Mouse (Mus musculus) hindbrain, embryonic 16.5 days (tissue): ENCODE measurements around the gene Appl1. TPM values are rescaled to one million over a fixed set of nuclear protein-coding genes. Genes with fewer than 3 reads are reported as not detected.

Source experiments
- ATAC-seq: fragments of 200-750 bp; cut with Nextera tagmentation; 2 replicates; pipeline ENCODE4 v1.8.0; 2017; ENCODE audit warnings: moderate TSS enrichment, moderate library complexity
- H3K27ac ChIP-seq: fragments of 300-500 bp; sonication (generic); 2 replicates; pipeline ENCODE4 v1.5.1; 2014; ENCODE audit warnings: low read depth, mild to moderate bottlenecking, control low read depth, low read length, moderate library complexity
- H3K27me3 ChIP-seq: fragments of 300-500 bp; sonication (generic); replicated peaks from 2 replicates; pipeline ENCODE4 v1.6.1; 2014; ENCODE audit warnings: low read length; ENCODE audit not compliant: control insufficient read depth, insufficient read depth
- H3K36me3 ChIP-seq: fragments of 300-500 bp; sonication (generic); 2 replicates; pipeline ENCODE4 v1.6.1; 2014; ENCODE audit warnings: mild to moderate bottlenecking, low read length, moderate library complexity, mixed read lengths; ENCODE audit not compliant: control insufficient read depth, insufficient read depth
- H3K4me1 ChIP-seq: fragments of 300-500 bp; sonication (generic); 2 replicates; pipeline ENCODE4 v1.6.1; 2014; ENCODE audit warnings: low read depth, low read length; ENCODE audit not compliant: control insufficient read depth, insufficient read depth
- H3K4me2 ChIP-seq: fragments of 300-500 bp; sonication (generic); 2 replicates; pipeline ENCODE4 v1.6.1; 2014; ENCODE audit warnings: mild to moderate bottlenecking, low read length, control low read depth, moderate library complexity
- H3K4me3 ChIP-seq: fragments of 300-500 bp; sonication (generic); 2 replicates; pipeline ENCODE4 v1.5.1; 2014; ENCODE audit warnings: mild to moderate bottlenecking, low read length, control low read depth, moderate library complexity
- H3K9ac ChIP-seq: fragments of 300-500 bp; sonication (generic); 2 replicates; pipeline ENCODE4 v1.6.1; 2014; ENCODE audit warnings: low read depth, mild to moderate bottlenecking, control low read depth, low read length, moderate library complexity
- H3K9me3 ChIP-seq: fragments of 300-500 bp; sonication (generic); 2 replicates; pipeline ENCODE4 v1.6.1; 2014; ENCODE audit warnings: mild to moderate bottlenecking, low read length, moderate library complexity; ENCODE audit not compliant: control insufficient read depth
- WGBS: fragments of 180-500 bp; shearing (Covaris S2); extraction: QIAGEN DNeasy Blood & Tissue Kit; methylation state at CpG from one replicate; pipeline ENCODE4 v1.1.7; 2014; 5-methylcytosine and 5-hydroxymethylcytosine counted together
- polyA plus RNA-seq: library from polyadenylated mRNA; unstranded; fragments of >200 nt; fragmentation: Nextera tagmentation; extraction: Ambion mirVana; gene quantifications from 2 replicates; pipeline ENCODE4 v1.2.1, GENCODE M21; 2015

Appl1 gene
- polyA plus RNA-seq, result 41.9 and 50.7 TPM in 2 replicates

DNA sequence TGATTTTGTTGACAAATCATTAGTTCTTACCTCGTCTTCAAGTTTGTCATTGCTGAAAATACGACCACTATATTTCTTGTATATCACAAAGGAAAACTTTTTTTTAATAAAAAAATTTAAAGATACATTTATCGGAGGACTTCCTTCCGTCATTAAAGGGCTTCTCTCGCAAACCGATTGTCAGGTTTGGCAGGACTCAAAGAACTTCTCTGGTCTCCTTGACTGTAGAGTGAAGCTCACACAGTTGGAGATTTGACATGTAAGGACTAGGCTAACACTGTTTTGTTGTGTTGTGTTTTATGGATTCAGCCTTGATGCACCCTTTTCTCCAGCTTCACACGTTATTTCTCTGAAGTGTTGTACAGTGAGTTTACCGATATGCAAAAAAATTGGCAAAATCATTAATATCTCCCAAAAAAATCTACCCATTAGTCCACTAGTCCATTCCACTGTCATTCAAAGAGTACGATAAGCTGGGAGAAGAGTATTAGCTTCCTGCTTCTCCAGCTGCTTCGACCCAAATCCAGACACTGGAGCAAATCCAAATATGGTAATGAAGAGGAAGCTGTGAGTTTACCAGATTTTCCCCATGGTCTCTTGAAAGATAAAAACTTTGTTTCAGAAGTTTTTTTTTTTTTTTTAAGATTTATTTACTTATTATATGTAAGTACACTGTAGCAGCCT lies at the start of gene Appl1:
TSS of gene Appl1 (minus strand) at position 127 of the 684 bp plus-strand sequence.
- Histone ChIP-seq H3K4me2 (peak within 1 kb of the TSS; percentile 65), H3K36me3 (no peaks in the 10 kb centered on the region), H3K9ac (peak within 1 kb of the TSS; percentile 95), H3K4me3 (peak within 1 kb of the TSS; percentile 99), H3K27ac (peak within 1 kb of the TSS; percentile 96), H3K27me3 (no peaks in the 10 kb centered on the region), H3K9me3 (no peaks in the 10 kb centered on the region), H3K4me1 (peaks cover 14% of the 10 kb centered on the region)
- no peak for ATAC-seq
- whole genome bisulfite sequencing, result 42% methylated on average over 10 of the region's 10 CpGs

DNA sequence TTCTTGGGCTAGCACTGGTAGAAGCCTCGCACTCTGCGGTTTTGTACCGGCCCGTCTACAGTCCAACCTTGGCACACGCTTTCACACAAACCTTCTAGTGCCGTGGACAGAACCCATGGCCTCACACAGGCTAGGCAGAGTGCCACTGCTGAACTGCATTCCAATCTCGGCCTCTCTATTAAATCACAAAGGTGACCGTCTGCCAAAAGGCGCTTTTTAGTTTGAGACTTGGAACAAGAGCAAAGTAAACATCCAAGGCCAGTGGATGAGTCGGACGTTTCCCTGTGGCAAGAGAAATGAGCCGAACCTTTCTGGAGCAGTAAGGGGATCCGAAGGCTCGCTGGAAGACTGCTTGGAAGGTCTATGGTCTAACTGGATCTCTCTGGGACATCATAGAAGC lies 48.8 kb upstream of the Appl1 start:
- Histone ChIP-seq H3K36me3 (no peaks in the 10 kb centered on the region), H3K4me1 (no peaks in the 10 kb centered on the region), H3K9me3 (no peaks in the 10 kb centered on the region), H3K4me2 (no peak overlapping the region), H3K27me3 (no peaks in the 10 kb centered on the region), H3K9ac (no peak overlapping the region), H3K4me3 (no peak overlapping the region), H3K27ac (no peak overlapping the region)
- no peak for ATAC-seq
- WGBS, result 82% methylated on average over 14 of the region's 14 CpGs

DNA sequence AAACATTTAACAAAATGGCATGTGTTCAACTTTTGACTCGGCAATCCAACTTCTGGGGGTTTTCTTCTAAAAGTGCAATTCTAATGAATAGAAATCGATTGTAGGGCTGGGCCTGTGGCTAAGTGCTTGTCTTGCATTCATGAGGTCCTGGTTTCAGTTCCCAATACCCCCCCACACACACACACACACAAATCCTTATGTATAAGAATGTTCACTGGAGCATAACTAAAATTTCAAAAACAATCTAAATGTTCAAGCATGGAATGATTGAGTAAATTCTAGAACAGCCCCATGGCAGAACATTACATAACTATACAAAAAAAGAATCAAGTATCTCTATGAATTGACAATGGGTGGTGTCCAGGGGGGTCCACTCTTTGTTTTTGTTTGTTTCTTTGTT lies 46.9 kb upstream of the Appl1 start:
- Histone ChIP-seq H3K4me2 (no peak overlapping the region), H3K4me1 (no peaks in the 10 kb centered on the region), H3K36me3 (no peaks in the 10 kb centered on the region), H3K9ac (no peak overlapping the region), H3K9me3 (no peaks in the 10 kb centered on the region), H3K27me3 (no peaks in the 10 kb centered on the region), H3K27ac (no peak overlapping the region), H3K4me3 (no peak overlapping the region)
- 86% methylated on average over 2 of the region's 2 CpGs for WGBS
- no peak for ATAC-seq

DNA sequence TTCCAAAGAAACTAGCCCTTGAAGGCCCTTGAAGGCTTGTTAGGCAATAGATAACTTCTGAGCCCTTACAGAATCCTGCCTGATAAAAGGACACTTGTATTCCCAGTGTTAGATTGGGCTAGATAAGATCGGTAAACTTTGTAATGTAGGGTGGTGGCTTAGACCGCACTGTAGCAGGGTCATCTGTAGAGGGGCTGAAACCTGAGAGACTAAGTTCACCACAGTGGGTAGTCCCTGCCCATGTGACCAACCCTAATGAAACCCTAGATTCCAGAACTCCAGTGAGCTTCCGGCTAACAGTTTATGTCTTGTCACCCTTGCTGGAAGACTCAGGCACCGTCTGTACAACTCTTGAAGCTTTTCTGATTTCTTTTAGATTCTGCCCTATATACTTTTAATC lies 42.6 kb upstream of the Appl1 start:
- Histone ChIP-seq H3K9ac (no peak overlapping the region), H3K36me3 (no peaks in the 10 kb centered on the region), H3K9me3 (no peaks in the 10 kb centered on the region), H3K27me3 (no peaks in the 10 kb centered on the region), H3K4me1 (no peaks in the 10 kb centered on the region), H3K4me2 (no peak overlapping the region), H3K4me3 (no peak overlapping the region), H3K27ac (no peak overlapping the region)
- no peak for ATAC-seq
- 81% methylated on average over 4 of the region's 4 CpGs for WGBS

DNA sequence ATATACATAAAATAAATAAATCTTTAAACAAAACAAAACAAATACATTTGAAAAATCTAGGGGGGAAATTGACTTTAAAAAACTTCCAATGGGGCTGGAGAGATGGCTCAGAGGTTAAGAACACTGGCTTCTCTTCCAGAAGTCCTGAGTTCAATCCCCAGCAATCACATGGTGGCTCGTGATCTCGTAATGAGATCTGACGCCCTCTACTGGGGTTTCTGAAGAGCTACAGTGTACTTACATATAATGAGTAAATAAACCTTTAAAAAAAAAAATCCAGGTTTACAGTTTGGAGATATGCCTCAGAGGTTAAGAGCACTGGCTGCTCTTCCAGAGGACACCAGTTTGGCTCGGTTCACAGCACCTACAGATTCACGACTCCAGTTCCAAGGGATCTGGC lies 40.5 kb upstream of the Appl1 start:
- Histone ChIP-seq H3K4me1 (no peaks in the 10 kb centered on the region), H3K4me2 (no peak overlapping the region), H3K9ac (no peak overlapping the region), H3K9me3 (no peaks in the 10 kb centered on the region), H3K36me3 (no peaks in the 10 kb centered on the region), H3K27me3 (no peaks in the 10 kb centered on the region), H3K27ac (no peak overlapping the region), H3K4me3 (no peak overlapping the region)
- no peak for ATAC-seq
- WGBS, result 80% methylated on average over 5 of the region's 5 CpGs

DNA sequence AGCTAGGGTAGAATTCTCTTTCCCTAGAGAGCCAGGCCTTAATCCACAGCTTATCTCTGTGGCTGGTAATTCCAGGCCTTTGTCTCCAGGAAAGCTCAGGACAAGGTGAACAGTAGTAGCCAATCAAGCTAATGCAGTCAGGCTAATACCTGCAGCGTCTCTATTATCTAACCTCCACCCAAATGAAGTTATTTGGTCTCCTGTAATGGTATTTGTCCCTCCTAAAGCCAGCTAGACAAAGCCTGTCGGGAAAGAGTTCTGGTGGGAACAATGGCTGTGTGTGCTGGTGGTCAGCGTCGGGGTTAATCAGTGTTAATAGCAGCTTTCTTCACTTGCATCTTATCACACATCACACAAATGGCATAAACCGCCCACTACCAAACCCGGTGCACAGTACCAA lies 34.9 kb upstream of the Appl1 start:
- Histone ChIP-seq H3K4me3 (no peak overlapping the region), H3K4me1 (no peaks in the 10 kb centered on the region), H3K27ac (no peak overlapping the region), H3K9me3 (no peaks in the 10 kb centered on the region), H3K27me3 (no peaks in the 10 kb centered on the region), H3K36me3 (no peaks in the 10 kb centered on the region), H3K4me2 (no peak overlapping the region), H3K9ac (no peak overlapping the region)
- WGBS, result 29% methylated on average over 6 of the region's 6 CpGs
- no peak for ATAC-seq

DNA sequence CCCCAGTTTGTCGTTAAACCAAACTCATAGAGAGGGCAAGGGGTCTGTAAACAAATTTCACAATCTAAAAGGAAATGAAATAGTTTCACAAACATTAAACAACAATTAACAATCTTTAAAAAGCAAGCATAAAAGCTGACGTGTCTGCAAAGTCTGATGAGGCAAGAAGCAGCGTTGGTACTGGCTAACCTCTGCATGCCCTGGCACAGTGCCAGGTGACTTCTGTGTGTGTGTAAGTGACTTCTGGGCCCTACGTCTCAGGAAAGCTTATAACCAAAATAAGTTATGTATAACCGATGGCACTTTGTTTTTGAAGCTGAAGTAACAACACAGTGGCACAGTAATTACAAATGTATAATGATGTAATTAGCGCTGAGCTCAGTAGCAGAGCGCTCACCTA lies 33.9 kb upstream of the Appl1 start:
- WGBS, result 77% methylated on average over 7 of the region's 7 CpGs
- H3K27me3 ChIP-seq, result no peaks in the 10 kb centered on the region
- no peak for ATAC-seq
- H3K36me3 ChIP-seq, result no peaks in the 10 kb centered on the region
- H3K9ac ChIP-seq, result no peak overlapping the region
- H3K27ac ChIP-seq, result no peak overlapping the region
- H3K9me3 ChIP-seq, result no peaks in the 10 kb centered on the region
- H3K4me1 ChIP-seq, result no peaks in the 10 kb centered on the region
- H3K4me3 ChIP-seq, result no peak overlapping the region
- no peak overlapping the region for H3K4me2 ChIP-seq

DNA sequence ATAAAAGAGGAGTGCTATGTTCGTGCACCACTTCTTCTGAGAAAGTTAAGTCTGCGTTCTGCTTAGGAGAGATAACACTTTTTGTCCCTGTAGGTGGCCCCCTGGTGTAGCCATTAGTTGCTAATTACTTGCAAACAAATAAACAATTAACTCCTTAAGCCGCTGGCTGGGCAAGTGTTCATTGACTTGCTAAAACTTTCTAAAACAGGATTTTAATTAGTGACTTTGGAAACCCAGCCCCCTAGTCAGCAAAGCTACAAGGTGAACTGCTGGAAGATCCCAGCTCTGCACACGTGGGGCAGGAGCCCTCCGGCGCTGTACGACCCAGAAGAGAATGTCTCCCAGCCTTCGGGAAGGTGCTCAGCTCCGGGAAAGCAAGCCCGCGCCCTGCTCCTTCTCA lies 29.4 kb upstream of the Appl1 start:
- no peak overlapping the region for H3K9ac ChIP-seq
- no peak for ATAC-seq
- no peak overlapping the region for H3K4me3 ChIP-seq
- H3K9me3 ChIP-seq, result no peaks in the 10 kb centered on the region
- no peaks in the 10 kb centered on the region for H3K27me3 ChIP-seq
- 2% methylated on average over 11 of the region's 11 CpGs for WGBS
- no peaks in the 10 kb centered on the region for H3K4me1 ChIP-seq
- H3K36me3 ChIP-seq, result no peaks in the 10 kb centered on the region
- H3K27ac ChIP-seq, result no peak overlapping the region
- 0 out of 2 replicates have a peak overlapping the region, but pooled peaks have one; percentile 23 for H3K4me2 ChIP-seq

DNA sequence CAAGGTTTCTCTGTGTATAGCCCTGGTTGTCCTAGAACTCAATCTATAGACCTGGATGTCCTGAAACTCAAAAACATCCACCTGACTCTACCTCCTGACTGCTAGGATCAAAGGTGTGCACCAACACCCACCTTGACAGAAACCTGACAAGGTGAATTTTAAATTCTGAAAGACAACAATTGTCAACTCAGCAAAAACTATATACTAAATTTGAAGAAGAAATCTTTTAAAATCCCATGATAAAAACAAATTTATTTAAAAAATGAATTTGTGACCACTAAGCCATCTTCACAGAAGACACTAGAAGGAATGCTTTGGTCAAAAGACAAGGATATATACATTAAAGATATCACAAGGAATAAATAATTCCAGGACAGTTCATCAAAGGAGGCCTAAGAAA lies 25.2 kb upstream of the Appl1 start:
- no peaks in the 10 kb centered on the region for H3K36me3 ChIP-seq
- no peak overlapping the region for H3K9ac ChIP-seq
- H3K27ac ChIP-seq, result no peak overlapping the region
- peaks cover 3% of the 10 kb centered on the region; the same call in 1 of the 2 replicates for H3K4me1 ChIP-seq
- no peak for ATAC-seq
- H3K4me3 ChIP-seq, result no peak overlapping the region
- H3K4me2 ChIP-seq, result no peak overlapping the region
- H3K27me3 ChIP-seq, result no peaks in the 10 kb centered on the region
- H3K9me3 ChIP-seq, result no peaks in the 10 kb centered on the region
